Mouse (Mus musculus) layer of hippocampus, postnatal 10 days (tissue): ENCODE measurements at regions not wholly inside any gene's neighbourhood (a gene's known extent, or its start where the extent isn't known, plus 50 kb on each side); places are given as distances from the start of the nearest gene placed in this dataset.
A peak's percentile ranks its signal among the peaks of the same experiment; 100 is the strongest.

Experiments
- DNase-seq, 2 experiments: peaks; one replicate each; pipeline ENCODE4 v3.0.0; 2021; ENCODE audit warnings: low spot score in 2 of 2

GRCm38 (mm10) chr8:112219656-112220055, 204.8 kb upstream of the Gm6793 start:
- no peak for DNase-seq

GRCm38 (mm10) chr8:112212170-112212569, 197.3 kb upstream of the Gm6793 start:
- no peak for DNase-seq

GRCm38 (mm10) chr8:112196423-112196822, 181.6 kb upstream of the Gm6793 start:
- no peak for DNase-seq

- no peak for DNase-seq
Observed at GRCm38 (mm10) chr8:112195880-112196279, 181.0 kb upstream of the Gm6793 start.

GRCm38 (mm10) chr8:112191846-112192245, 177.0 kb upstream of the Gm6793 start:
- peak; percentile 9 to 28 for DNase-seq

GRCm38 (mm10) chr8:112189698-112190097, 174.9 kb upstream of the Gm6793 start:
- no peak for DNase-seq

- no peak for DNase-seq
Observed at GRCm38 (mm10) chr8:112170184-112170583, 155.3 kb upstream of the Gm6793 start.

GRCm38 (mm10) chr8:112156656-112157055, 141.8 kb upstream of the Gm6793 start:
- DNase-seq: no peak

- DNase-seq: peak; percentile 6 to 20
Observed at GRCm38 (mm10) chr8:112138924-112139323, 124.1 kb upstream of the Gm6793 start.

- DNase-seq: no peak
Observed at GRCm38 (mm10) chr8:112130196-112130595, 115.4 kb upstream of the Gm6793 start.

GRCm38 (mm10) chr8:112128833-112129518, 114.1 kb upstream of the Gm6793 start:
- DNase-seq: peak; percentile 26 to 28

- no peak for DNase-seq
Observed at GRCm38 (mm10) chr8:112111950-112112349, 97.1 kb upstream of the Gm6793 start.

- DNase-seq: peak; percentile 52 to 67
Observed at GRCm38 (mm10) chr8:112097883-112098635, 83.2 kb upstream of the Gm6793 start.

- no peak for DNase-seq
Observed at GRCm38 (mm10) chr8:112094881-112095280, 80.0 kb upstream of the Gm6793 start.

GRCm38 (mm10) chr8:112093554-112093953, 78.7 kb upstream of the Gm6793 start:
- no peak for DNase-seq

- no peak for DNase-seq
Observed at GRCm38 (mm10) chr8:112092831-112093230, 78.0 kb upstream of the Gm6793 start.

GRCm38 (mm10) chr8:112078621-112079020, 63.8 kb upstream of the Gm6793 start:
- DNase-seq: no peak

- peak in 1 of 2 experiments; percentile 10 for DNase-seq
Observed at GRCm38 (mm10) chr8:112072205-112072604, 57.4 kb upstream of the Gm6793 start.

- no peak for DNase-seq
Observed at GRCm38 (mm10) chr8:112070251-112070650, 55.4 kb upstream of the Gm6793 start.
